Mouse (Mus musculus) heart, postnatal 0 days (tissue): ENCODE data around the gene 1700069L16Rik. TPM values are rescaled to one million over a fixed set of nuclear protein-coding genes. Genes with fewer than 3 reads are reported as not detected.

Source experiments
- ATAC-seq: fragments of 200-750 bp; cut with Nextera tagmentation; 2 replicates; pipeline ENCODE4 v1.8.0; 2017; ENCODE audit warnings: low read depth, moderate number of reproducible peaks, moderate library complexity; ENCODE audit not compliant: insufficient read depth
- DNase-seq: peaks from one replicate; pipeline ENCODE4 v3.0.0-alpha.2; 2016; ENCODE audit warnings: low spot score
- H3K27ac ChIP-seq: fragments of 300-500 bp; sonication (generic); 2 replicates; pipeline ENCODE4 v1.5.1; 2014; ENCODE audit warnings: low read depth, mild to moderate bottlenecking
- H3K27me3 ChIP-seq: fragments of 300-500 bp; sonication (generic); 2 replicates; pipeline ENCODE4 v1.6.1; 2014; ENCODE audit warnings: low read length, mixed read lengths; ENCODE audit not compliant: control insufficient read depth, insufficient read depth
- H3K36me3 ChIP-seq: fragments of 300-500 bp; sonication (generic); replicated peaks from 2 replicates; pipeline ENCODE4 v1.6.1; 2014; ENCODE audit warnings: low read length, mixed read lengths; ENCODE audit not compliant: control insufficient read depth, insufficient read depth
- H3K4me1 ChIP-seq: fragments of 300-500 bp; sonication (generic); 2 replicates; pipeline ENCODE4 v1.6.1; 2014; ENCODE audit warnings: antibody characterized with exemption; ENCODE audit not compliant: control insufficient read depth, insufficient read depth
- H3K4me2 ChIP-seq: fragments of 300-500 bp; sonication (generic); 2 replicates; pipeline ENCODE4 v1.6.1; 2014; ENCODE audit warnings: low read depth, mild to moderate bottlenecking, low read length, moderate library complexity
- H3K4me3 ChIP-seq: fragments of 300-500 bp; sonication (generic); 2 replicates; pipeline ENCODE4 v1.5.1; 2014; ENCODE audit warnings: low read depth, low read length
- H3K9ac ChIP-seq: fragments of 300-500 bp; sonication (generic); replicated peaks from 2 replicates; pipeline ENCODE4 v1.6.1; 2014; ENCODE audit warnings: low read depth, low read length, mixed read lengths
- H3K9me3 ChIP-seq: fragments of 300-500 bp; sonication (generic); replicated peaks from 2 replicates; pipeline ENCODE4 v1.6.1; 2016; ENCODE audit warnings: low read length; ENCODE audit not compliant: control insufficient read depth
- CTCF ChIP-seq: IDR thresholded peaks from 2 replicates; pipeline ENCODE4 v1.5.1; 2016; ENCODE audit warnings: antibody characterized with exemption, control low read depth, low read depth
- EP300 ChIP-seq: IDR thresholded peaks from 2 replicates; pipeline ENCODE4 v1.6.1; 2016; ENCODE audit warnings: antibody characterized with exemption, low read depth
- WGBS: fragments of 180-500 bp; shearing (Covaris S2); extraction: QIAGEN DNeasy Blood & Tissue Kit; methylation state at CpG from one replicate; pipeline ENCODE4 v1.1.7; 2014; 5-methylcytosine and 5-hydroxymethylcytosine counted together
- polyA plus RNA-seq: library from polyadenylated mRNA; unstranded; fragments of >200 nt; fragmentation: Nextera tagmentation; extraction: Ambion mirVana; gene quantifications from 2 replicates; pipeline ENCODE4 v1.2.1, GENCODE M21; 2015
- total RNA-seq: library from RNA; depleted of rRNA; stranded (reverse); fragments of >200 nt; gene quantifications from 2 replicates; pipeline ENCODE4 v1.2.3, GENCODE M21; 2014; ENCODE audit warnings: low replicate concordance

The 1700069L16Rik gene
- total and polyA plus RNA-seq, 2 experiments from 2014 or later: not detected

DNA sequence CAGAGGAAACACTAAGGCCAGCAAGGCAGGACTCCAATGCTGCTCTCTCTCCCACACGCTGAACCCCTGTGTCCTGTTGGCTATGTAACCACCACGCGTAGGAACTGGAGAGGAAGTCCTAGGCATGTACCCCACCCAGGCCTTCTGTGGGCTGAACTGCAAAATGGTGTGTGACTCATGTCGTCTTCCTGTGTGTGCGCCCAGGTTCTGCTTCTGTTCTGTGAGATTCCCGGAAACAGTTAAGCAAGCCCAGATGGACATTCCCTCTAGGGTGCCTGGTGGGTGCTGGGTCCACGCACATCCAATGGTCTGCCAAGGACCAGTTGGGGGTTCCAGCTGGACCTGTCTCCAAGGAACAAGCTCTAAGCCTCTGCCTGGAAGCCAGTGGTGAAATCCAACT, 52.1 kb downstream of the 1700069L16Rik start:
- TF ChIP-seq CTCF (no peak), EP300 (no peak)
- Histone ChIP-seq H3K27me3 (no peaks in the 10 kb centered on the region), H3K4me3 (no peak overlapping the region), H3K9ac (no peak overlapping the region), H3K4me1 (no peaks in the 10 kb centered on the region), H3K36me3 (no peaks in the 10 kb centered on the region), H3K4me2 (no peak overlapping the region), H3K9me3 (no peaks in the 10 kb centered on the region), H3K27ac (0 out of 2 replicates have a peak overlapping the region, but pooled peaks have one; percentile 15)
- ATAC-seq (peak; percentile 66), DNase-seq (peak; percentile 25)
- 52% methylated on average over 7 of the region's 7 CpGs for WGBS

GRCm38 (mm10) chr5:113670597-113670996, 54.0 kb downstream of the 1700069L16Rik start:
- WGBS: 73% methylated on average over 6 of the region's 6 CpGs
- Histone ChIP-seq H3K9me3 (no peaks in the 10 kb centered on the region), H3K4me2 (no peak overlapping the region), H3K27ac (no peak overlapping the region), H3K27me3 (no peaks in the 10 kb centered on the region), H3K36me3 (no peaks in the 10 kb centered on the region), H3K4me1 (no peaks in the 10 kb centered on the region), H3K4me3 (no peak overlapping the region), H3K9ac (no peak overlapping the region)
- DNase-seq (no peak), ATAC-seq (no peak)
- TF ChIP-seq CTCF (no peak), EP300 (no peak)

DNA sequence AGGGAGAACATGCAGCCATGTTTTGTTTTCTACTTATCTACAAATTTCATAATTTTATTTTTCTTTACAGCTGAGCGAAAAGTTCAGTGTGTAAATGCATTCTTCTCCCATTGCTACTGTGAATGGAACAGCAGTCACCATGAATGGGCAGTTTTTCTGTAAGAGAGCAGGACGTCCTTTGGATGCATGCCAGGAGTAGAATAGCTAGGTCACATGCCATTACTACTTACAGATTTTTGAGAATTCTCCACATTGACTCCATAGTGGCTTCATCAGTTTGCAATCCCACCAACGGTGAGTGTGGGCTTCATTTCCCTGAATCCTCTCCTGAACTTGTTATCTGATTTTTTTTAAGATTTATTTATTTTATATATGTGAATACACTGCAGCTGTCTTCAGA, 54.5 kb downstream of the 1700069L16Rik start:
- Histone ChIP-seq H3K4me1 (no peaks in the 10 kb centered on the region), H3K4me3 (no peak overlapping the region), H3K27ac (no peak overlapping the region), H3K27me3 (no peaks in the 10 kb centered on the region), H3K36me3 (no peaks in the 10 kb centered on the region), H3K4me2 (no peak overlapping the region), H3K9me3 (no peaks in the 10 kb centered on the region), H3K9ac (no peak overlapping the region)
- ATAC-seq: no peak
- 61% methylated on average over 3 of the region's 3 CpGs for whole genome bisulfite sequencing
- no peak for TF ChIP-seq CTCF
- TF ChIP-seq EP300: no peak
- no peak for DNase-seq

GRCm38 (mm10) chr5:113664629-113665195, 59.9 kb downstream of the 1700069L16Rik start:
- Histone ChIP-seq H3K27ac (no peak overlapping the region), H3K4me3 (no peak overlapping the region), H3K9ac (no peak overlapping the region), H3K27me3 (no peaks in the 10 kb centered on the region), H3K4me2 (no peak overlapping the region), H3K9me3 (peaks cover 5% of the 10 kb centered on the region; the same call in 1 of the 2 replicates), H3K4me1 (no peaks in the 10 kb centered on the region), H3K36me3 (no peaks in the 10 kb centered on the region)
- no peak for TF ChIP-seq CTCF
- no peak for TF ChIP-seq EP300
- DNase-seq: no peak
- WGBS: 65% methylated on average over 12 of the region's 12 CpGs
- no peak for ATAC-seq

GRCm38 (mm10) chr5:113664127-113664526, 60.4 kb downstream of the 1700069L16Rik start:
- no peak overlapping the region for H3K27ac ChIP-seq
- H3K4me2 ChIP-seq: no peak overlapping the region
- H3K27me3 ChIP-seq: no peaks in the 10 kb centered on the region
- H3K9ac ChIP-seq: no peak overlapping the region
- H3K4me3 ChIP-seq: no peak overlapping the region
- no peaks in the 10 kb centered on the region for H3K4me1 ChIP-seq
- H3K36me3 ChIP-seq: no peaks in the 10 kb centered on the region
- DNase-seq (no peak), ATAC-seq (no peak)
- 83% methylated on average over 6 of the region's 6 CpGs for WGBS
- TF ChIP-seq CTCF (no peak), EP300 (no peak)
- H3K9me3 ChIP-seq: peaks cover 7% of the 10 kb centered on the region; the same call in 1 of the 2 replicates

GRCm38 (mm10) chr5:113660872-113661271, 63.7 kb downstream of the 1700069L16Rik start:
- H3K4me1 ChIP-seq: no peaks in the 10 kb centered on the region
- H3K36me3 ChIP-seq: no peaks in the 10 kb centered on the region
- H3K4me3 ChIP-seq: no peak overlapping the region
- WGBS: 49% methylated on average over 10 of the region's 10 CpGs
- H3K27me3 ChIP-seq: no peaks in the 10 kb centered on the region
- H3K9ac ChIP-seq: no peak overlapping the region
- H3K27ac ChIP-seq: no peak overlapping the region
- TF ChIP-seq EP300: no peak
- no peak for TF ChIP-seq CTCF
- no peak overlapping the region for H3K4me2 ChIP-seq
- H3K9me3 ChIP-seq: peaks cover 7% of the 10 kb centered on the region; the same call in 1 of the 2 replicates
- ATAC-seq: peak; percentile 47; the same call in 1 of the 2 replicates
- DNase-seq: peak; percentile 17
